Mouse (Mus musculus): Measurements from ENCODE around the gene 1700049E17Rik1.
"Not testable (repeated sequence)": the region's sequence is repeated elsewhere in the genome, so short reads cannot be mapped to it uniquely, and the experiment has no call there.

1700049E17Rik1 gene

GRCm38 (mm10) chr14:41924649-41925048, at the start of gene 1700049E17Rik1:
Gene 1700049E17Rik1 (plus strand): TSS chr14:41924949.
- not testable (repeated sequence) for DNase-seq

- not testable (repeated sequence) for DNase-seq
Measured at GRCm38 (mm10) chr14:41907190-41907589, 17.6 kb upstream of the 1700049E17Rik1 start, which contains the start of gene Gm7980. Gene Gm7980 (minus strand): TSS chr14:41907290.

- DNase-seq, result not testable (repeated sequence)
Measured at GRCm38 (mm10) chr14:41943695-41944094, 18.9 kb downstream of the 1700049E17Rik1 start, which contains the start of gene 1700024B05Rik. Gene 1700024B05Rik (plus strand): TSS chr14:41943995.

- DNase-seq, result not testable (repeated sequence)
Measured at GRCm38 (mm10) chr14:41964095-41964494, 39.3 kb downstream of the 1700049E17Rik1 start.

GRCm38 (mm10) chr14:41967827-41968226, 43.1 kb downstream of the 1700049E17Rik1 start, which contains the start of gene Gm6401:
Gene Gm6401 (minus strand): TSS chr14:41967927.
- DNase-seq, result not testable (repeated sequence)

GRCm38 (mm10) chr14:41968596-41968995, 43.8 kb downstream of the 1700049E17Rik1 start:
- DNase-seq, result not testable (repeated sequence)
